Mouse (Mus musculus) stomach, postnatal 0 days (tissue): Measurements from ENCODE around the gene Wrnip1.

Source experiments
- CTCF ChIP-seq: IDR thresholded peaks from 2 replicates; pipeline ENCODE4 v1.5.1; 2016; ENCODE audit warnings: antibody characterized with exemption, low read depth, mild to moderate bottlenecking, moderate library complexity
- EP300 ChIP-seq: optimal IDR thresholded peaks from 2 replicates; pipeline ENCODE3; 2016; ENCODE audit warnings: antibody characterized with exemption

- TF ChIP-seq CTCF (no peak), EP300 (no peak)
Observed at GRCm38 (mm10) chr13:32828886-32829285, 27.0 kb downstream of the Wrnip1 start.
